Mouse (Mus musculus): Measurements from ENCODE around the gene Olfr671.
"Not testable (repeated sequence)": the region's sequence is repeated elsewhere in the genome, so short reads cannot be mapped to it uniquely, and the experiment has no call there.

The Olfr671 gene

DNA sequence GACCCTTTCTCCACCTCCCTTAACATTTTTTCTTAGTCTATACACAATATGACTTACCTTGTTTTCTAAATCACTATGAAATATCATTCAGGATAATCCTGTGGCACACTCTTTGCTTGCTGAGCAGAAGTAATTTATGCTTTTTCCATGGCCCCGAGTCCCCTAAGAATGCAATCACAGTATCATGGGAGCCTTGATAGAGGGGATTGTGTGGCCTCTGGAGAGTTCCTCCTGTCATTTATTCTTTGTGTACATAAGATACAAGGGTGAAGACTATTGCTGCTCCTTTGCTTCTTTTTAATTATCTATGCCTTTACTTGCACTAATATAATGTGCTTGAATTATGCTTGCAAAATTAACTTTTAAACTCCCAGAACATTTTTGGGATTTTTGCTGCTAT, at the start of gene Olfr671:
TSS of gene Olfr671 (minus strand) at position 101 of the 400 bp plus-strand sequence.
- no peak for DNase-seq

DNA sequence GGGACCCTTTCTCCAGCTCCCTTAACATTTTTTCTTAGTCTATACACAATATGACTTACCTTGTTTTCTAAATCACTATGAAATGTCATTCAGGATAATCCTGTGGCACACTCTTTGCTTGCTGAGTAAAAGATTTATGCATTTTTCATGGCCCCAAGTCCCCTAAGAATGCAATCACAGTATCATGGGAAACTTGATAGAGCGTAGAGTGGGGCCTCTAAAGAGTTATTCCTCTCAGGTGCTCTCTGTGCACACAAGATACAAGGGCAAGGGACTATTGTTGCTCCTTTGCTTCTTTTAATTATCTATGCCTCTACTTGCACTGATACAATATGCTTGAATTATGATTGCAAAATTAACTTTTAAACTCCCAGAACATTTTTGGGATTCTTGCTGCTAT, 49.4 kb upstream of the Olfr671 start, which contains the start of gene Olfr675:
TSS of gene Olfr675 (minus strand) at position 101 of the 400 bp plus-strand sequence.
- DNase-seq = no peak

DNA sequence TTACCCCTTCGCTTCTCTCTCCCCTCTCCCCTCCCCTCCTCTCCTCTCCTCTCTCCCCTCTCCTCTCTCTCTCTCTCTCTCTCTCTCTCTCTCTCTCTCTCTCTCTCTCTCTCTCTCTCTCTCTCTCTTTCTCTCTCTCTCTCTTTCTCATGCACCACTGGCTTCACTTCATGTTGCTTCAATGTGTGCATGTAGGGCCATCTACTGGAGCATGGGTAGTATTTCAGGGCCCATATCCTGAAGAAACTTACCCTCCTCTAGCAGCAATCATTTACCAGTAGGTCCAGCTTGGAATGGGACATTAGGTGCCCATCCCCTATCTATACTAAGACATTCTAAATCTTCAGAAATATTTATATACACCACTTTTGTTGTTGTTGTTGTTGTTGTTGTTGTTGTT, 43.6 kb upstream of the Olfr671 start:
- no peak for DNase-seq

DNA sequence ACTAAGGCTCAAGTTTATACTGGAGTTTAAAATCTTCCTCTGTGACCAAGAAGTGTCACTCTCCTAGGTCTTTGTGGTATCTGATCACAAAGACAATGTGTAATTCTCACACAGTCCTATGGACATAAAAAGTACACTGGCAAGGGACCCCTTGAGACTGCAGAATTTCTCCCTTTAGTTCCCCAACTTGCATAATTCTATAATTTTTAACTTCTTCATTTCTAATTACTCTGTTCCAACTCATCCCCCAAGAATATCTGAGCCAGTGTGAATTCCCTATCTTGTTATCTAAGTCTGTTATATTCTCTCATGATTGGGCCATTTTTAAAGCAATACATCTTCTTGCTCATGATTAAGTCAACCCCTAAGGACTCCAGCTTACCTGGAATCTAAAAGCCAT, 23.0 kb upstream of the Olfr671 start, which contains the start of gene Olfr672:
TSS of gene Olfr672 (minus strand) at position 101 of the 400 bp plus-strand sequence.
- no peak for DNase-seq

DNA sequence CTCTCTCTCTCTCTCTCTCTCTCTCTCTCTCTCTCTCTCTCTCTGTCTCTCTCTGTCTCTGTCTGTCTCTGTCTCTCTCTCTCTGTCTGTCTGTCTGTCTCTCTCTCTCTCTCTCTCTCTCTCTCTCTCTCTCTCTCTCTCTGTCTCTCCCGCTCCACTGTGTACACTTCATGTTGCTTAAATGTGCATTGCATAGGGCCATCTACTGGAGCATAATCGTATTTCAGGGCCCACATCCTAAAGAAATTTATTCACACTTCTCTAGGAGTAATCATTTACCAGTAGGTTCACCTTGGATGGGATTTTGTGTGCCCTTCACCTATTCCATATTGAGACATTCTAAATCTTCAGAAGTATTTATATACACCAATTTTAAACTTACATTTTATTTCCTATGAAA, 6.4 kb downstream of the Olfr671 start:
- not testable (repeated sequence) for DNase-seq

DNA sequence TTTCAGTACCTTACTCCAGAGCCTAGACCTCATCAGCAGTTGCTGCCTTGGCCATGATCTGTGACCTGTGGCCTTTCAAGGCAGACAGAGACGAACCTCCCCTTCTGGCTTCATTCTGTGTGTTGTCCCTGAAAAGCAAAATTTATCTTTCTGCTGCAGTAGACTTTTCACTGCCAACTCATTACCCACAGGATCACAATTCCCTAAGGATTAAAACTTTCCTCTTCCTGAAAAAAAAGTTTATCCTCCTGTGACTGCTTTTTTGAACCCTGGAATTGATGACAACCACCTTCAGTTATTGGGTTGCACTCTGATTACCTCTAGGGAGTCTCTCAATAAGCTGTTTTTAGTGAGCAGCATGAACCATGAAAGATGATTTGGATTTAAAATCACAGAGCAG, 16.4 kb downstream of the Olfr671 start, which contains the start of gene Olfr670:
TSS of gene Olfr670 (minus strand) at position 101 of the 400 bp plus-strand sequence.
- DNase-seq = no peak

DNA sequence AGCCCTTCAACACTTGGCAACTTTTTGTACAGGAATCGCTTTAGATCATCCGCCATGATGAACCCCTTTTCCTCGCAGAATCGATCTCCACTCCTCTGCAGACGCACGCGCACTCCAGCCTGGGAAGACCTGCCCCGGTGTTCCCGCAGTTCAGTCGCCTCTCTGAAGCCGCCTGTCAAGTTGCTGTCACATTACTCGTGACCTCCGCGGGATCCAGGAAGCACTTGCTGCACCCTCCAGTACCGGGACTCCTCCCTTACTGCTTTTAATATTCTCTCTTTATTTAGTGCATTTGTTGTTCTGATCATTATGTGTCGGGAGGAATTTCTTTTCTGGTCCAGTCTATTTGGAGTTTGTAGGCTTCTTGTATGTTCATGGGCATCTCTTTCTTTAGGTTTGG, 28.7 kb downstream of the Olfr671 start:
- DNase-seq = not testable (repeated sequence)

DNA sequence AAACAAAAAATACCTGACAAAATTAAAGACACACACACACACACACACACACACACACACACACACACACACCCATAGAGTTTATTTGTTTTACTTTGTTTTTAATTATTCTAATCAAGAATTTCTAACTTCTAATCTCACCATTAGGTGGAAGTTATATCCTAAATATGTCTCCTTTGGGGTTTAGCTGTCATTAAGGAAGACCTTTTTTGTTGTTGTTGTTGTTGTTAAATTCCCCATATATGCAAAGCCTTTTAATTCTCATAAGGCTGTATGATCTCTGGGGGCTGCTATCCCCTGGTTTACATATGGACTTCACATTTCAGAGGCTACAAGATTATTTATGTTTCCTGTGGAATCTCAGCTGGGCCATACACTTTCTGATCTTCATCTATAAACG, 45.0 kb downstream of the Olfr671 start, which contains the start of gene Olfr669:
TSS of gene Olfr669 (plus strand) at position 301 of the 400 bp plus-strand sequence.
- DNase-seq = no peak

DNA sequence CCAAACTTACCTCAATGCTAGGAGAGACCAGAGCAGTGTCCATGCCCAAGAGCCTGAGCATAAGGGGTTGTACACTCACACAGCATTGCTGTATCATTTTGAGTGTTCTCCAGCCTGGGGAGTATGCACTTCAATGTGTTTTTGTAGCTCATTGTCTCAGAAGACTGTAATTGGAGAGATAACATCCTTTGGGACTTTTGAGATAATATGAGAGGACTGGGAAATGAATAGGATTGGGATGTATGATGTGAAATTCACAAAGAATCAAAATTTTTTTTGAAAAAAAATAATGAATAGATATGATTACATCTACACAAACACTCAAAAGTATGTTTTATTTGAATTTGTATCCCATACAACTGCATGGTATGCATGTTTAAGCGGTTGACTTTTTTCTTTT, 51.0 kb downstream of the Olfr671 start, which contains the start of gene Olfr668:
TSS of gene Olfr668 (minus strand) at position 101 of the 400 bp plus-strand sequence.
- DNase-seq = no peak
